Mouse (Mus musculus) MEL (cell line): ENCODE measurements around the gene Abhd15.

ENCODE experiments used
- CTCF ChIP-seq, 3 experiments: IDR thresholded peaks in 2 of 3; conservative IDR thresholded peaks in 1 of 3; 2 replicates each; pipeline ENCODE4 v1.5.1; 2011 to 2012; ENCODE audit warnings: low read length in 3 of 3, low read depth in 2 of 3, mild to moderate bottlenecking in 2 of 3, improper control_type of control experiment in 1 of 3, inconsistent platforms in 1 of 3, mixed read lengths in 1 of 3, moderate library complexity in 1 of 3; ENCODE audit not compliant: control insufficient read depth in 1 of 3, insufficient read depth in 1 of 3, poor library complexity in 1 of 3, severe bottlenecking in 1 of 3
- MAFK ChIP-seq: IDR thresholded peaks from 2 replicates; pipeline ENCODE4 v1.6.1; 2011; ENCODE audit warnings: low read depth, mild to moderate bottlenecking, low read length, improper control_type of control experiment, borderline replicate concordance
- MEF2A ChIP-seq: IDR thresholded peaks from 2 replicates; pipeline ENCODE4 v1.6.1; 2014; ENCODE audit warnings: low read depth, mild to moderate bottlenecking, inconsistent platforms, low read length, improper control_type of control experiment; ENCODE audit not compliant: poor library complexity, insufficient replicate concordance, severe bottlenecking; ENCODE audit errors: extremely low read depth
- SMC3 ChIP-seq: IDR thresholded peaks from 2 replicates; pipeline ENCODE4 v1.6.1; 2011; ENCODE audit warnings: low read depth, low read length, improper control_type of control experiment
- TAL1 ChIP-seq: IDR thresholded peaks from 2 replicates; pipeline ENCODE4 v1.6.1; 2012; ENCODE audit warnings: mild to moderate bottlenecking, inconsistent platforms, low read length, moderate library complexity, mixed read lengths
- TBP ChIP-seq: IDR thresholded peaks from 2 replicates; pipeline ENCODE4 v1.8.0; 2011; ENCODE audit warnings: low read depth, low read length, improper control_type of control experiment
- TCF12 ChIP-seq: IDR thresholded peaks from 2 replicates; pipeline ENCODE4 v1.6.1; 2014; ENCODE audit warnings: low read depth, mild to moderate bottlenecking, inconsistent platforms, low read length, improper control_type of control experiment, moderate library complexity
- USF2 ChIP-seq, 2 experiments: IDR thresholded peaks; 2 replicates each; pipeline ENCODE4 v1.6.1; 2011 to 2012; ENCODE audit warnings: improper control_type of control experiment in 2 of 2, low read length in 2 of 2, borderline replicate concordance in 1 of 2, inconsistent platforms in 1 of 2, low read depth in 1 of 2, mild to moderate bottlenecking in 1 of 2; ENCODE audit not compliant: insufficient read depth in 1 of 2

GRCm38 (mm10) chr11:77504377-77504776 lies 10.5 kb upstream of the Abhd15 start:
- no peak for TF ChIP-seq MAFK
- TF ChIP-seq USF2 (IDR thresholded peaks at IDR 0.05; ENCODE audit: borderline replicate concordance in 1 of 2, insufficient read depth in 1 of 2, low read depth in 1 of 2, low read length in 2 of 2), result no peak
- no peak for TF ChIP-seq TBP
- TF ChIP-seq CTCF (IDR thresholded peaks at IDR 0.05 in 2 of 3, conservative IDR thresholded peaks at IDR 0.05 in 1 of 3; ENCODE audit: control insufficient read depth in 1 of 3, insufficient read depth in 1 of 3, low read depth in 2 of 3, low read length in 3 of 3, poor library complexity in 1 of 3, severe bottlenecking in 1 of 3), result no peak
- TF ChIP-seq TCF12, result no peak
- no peak for TF ChIP-seq MEF2A
- no peak for TF ChIP-seq TAL1
- TF ChIP-seq SMC3, result no peak
